In genomic region chr13:74563483-74564330, GRCm38 (mm10) we compare ENCODE assay signal across 8 mouse cellular contexts.
DNase-seq lines count a peak whose midpoint lies in the region; ATAC-seq lines count a peak whose summit lies in the region.
"Not testable (repeated sequence)": the region's sequence is repeated elsewhere in the genome, so short reads cannot be mapped to it uniquely, and the experiment has no call there.

No protein-coding gene starts in this region.

- DNase-seq in adrenal gland, adult (ENCODE audit: inconsistent age in 2 of 2, low spot score in 1 of 2): peak; percentile 88 to 95
- peak; percentile 88 for DNase-seq in embryo, embryonic 10.5 days (ENCODE audit: low spot score)
- DNase-seq in gastrocnemius, postnatal 14 days: peak; percentile 76
- peak; percentile 82 for DNase-seq in left cerebral cortex, postnatal 10 days (ENCODE audit: extremely low spot score in 1 of 2, low spot score in 2 of 2)
- peak; percentile 73 for DNase-seq in right cerebral cortex, postnatal 25 days
- peak; percentile 70 to 72 for DNase-seq in urinary bladder, postnatal 4 days (ENCODE audit: low spot score in 2 of 2)

- ATAC-seq in inflammation-experienced regulatory T-cells, adult 6 months: peak; percentile 95
- peak; percentile 100 for ATAC-seq in megakaryocyte-erythroid progenitor cell, adult 5-6 weeks (replicated peaks; ENCODE audit: low FRiP score, low TSS enrichment, poor library complexity, severe bottlenecking)

- intact Hi-C loops in gastrocnemius, postnatal 14 days (cut with DNase I; ENCODE audit: low total_unique reads); left cerebral cortex, postnatal 10 days (cut with DNase I): not testable (repeated sequence)

Comparison
In these comparisons a context has a peak if more than half of its experiments do, and no peak if none do; other contexts are left out.
1. Peak in every context shown above with its lines: DNase-seq and ATAC-seq.